Mouse (Mus musculus): ENCODE data around the gene Piezo1.
"Not testable (repeated sequence)": the region's sequence is repeated elsewhere in the genome, so short reads cannot be mapped to it uniquely, and the experiment has no call there.

Gene Piezo1

GRCm38 (mm10) chr8:122551265-122552051, at the start of gene Piezo1:
Gene Piezo1, minus strand, starts transcription at chr8:122551329.
- peak; percentile 97 for DNase-seq (ENCODE audit: low read depth)

- no peak for DNase-seq (ENCODE audit: low read depth)
Observed at GRCm38 (mm10) chr8:122600666-122601065, 49.5 kb upstream of the Piezo1 start.

GRCm38 (mm10) chr8:122596031-122596430, 44.9 kb upstream of the Piezo1 start:
- no peak for DNase-seq (ENCODE audit: low read depth)

- DNase-seq (ENCODE audit: low read depth), result no peak
Observed at GRCm38 (mm10) chr8:122593783-122594507, 42.8 kb upstream of the Piezo1 start.

- DNase-seq (ENCODE audit: low read depth), result no peak
Observed at GRCm38 (mm10) chr8:122593240-122593639, 42.1 kb upstream of the Piezo1 start.

- DNase-seq (ENCODE audit: low read depth), result no peak
Observed at GRCm38 (mm10) chr8:122586749-122587148, 35.6 kb upstream of the Piezo1 start.

DNA sequence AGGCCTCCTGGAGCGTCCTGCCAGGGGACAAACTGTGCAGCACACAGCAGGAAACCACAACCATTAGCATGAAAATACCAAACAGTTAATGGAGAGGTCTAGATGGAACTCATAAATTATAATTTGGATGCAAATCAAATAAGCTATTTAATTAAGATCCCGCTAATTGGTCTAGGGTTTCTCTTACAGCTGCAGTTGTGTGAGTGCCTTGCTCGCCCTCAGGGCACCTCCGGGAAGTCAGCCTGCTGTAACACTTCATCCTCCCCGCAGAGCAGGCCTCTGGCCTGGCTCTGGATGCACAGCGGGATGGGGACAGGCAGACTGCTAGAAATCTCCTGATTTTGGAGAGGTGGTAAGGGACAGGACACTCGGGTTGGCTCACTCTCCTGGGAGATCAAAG, 35.0 kb upstream of the Piezo1 start:
- DNase-seq (ENCODE audit: low read depth), result no peak

- no peak for DNase-seq (ENCODE audit: low read depth)
Observed at GRCm38 (mm10) chr8:122585411-122585891, 34.3 kb upstream of the Piezo1 start.

GRCm38 (mm10) chr8:122584981-122585380, 33.9 kb upstream of the Piezo1 start:
- no peak for DNase-seq (ENCODE audit: low read depth)

- no peak for DNase-seq (ENCODE audit: low read depth)
Observed at GRCm38 (mm10) chr8:122580926-122581325, 29.8 kb upstream of the Piezo1 start.

GRCm38 (mm10) chr8:122579196-122579595, 28.1 kb upstream of the Piezo1 start:
- DNase-seq (ENCODE audit: low read depth), result no peak

GRCm38 (mm10) chr8:122577116-122577515, 26.0 kb upstream of the Piezo1 start:
- DNase-seq (ENCODE audit: low read depth), result no peak

GRCm38 (mm10) chr8:122576648-122577022, 25.5 kb upstream of the Piezo1 start, which contains the start of gene Aprt:
Gene Aprt, minus strand, starts transcription at chr8:122576909.
- peak; percentile 97 for DNase-seq (ENCODE audit: low read depth)

- DNase-seq (ENCODE audit: low read depth), result no peak
Observed at GRCm38 (mm10) chr8:122575735-122576647, 24.9 kb upstream of the Piezo1 start.

DNA sequence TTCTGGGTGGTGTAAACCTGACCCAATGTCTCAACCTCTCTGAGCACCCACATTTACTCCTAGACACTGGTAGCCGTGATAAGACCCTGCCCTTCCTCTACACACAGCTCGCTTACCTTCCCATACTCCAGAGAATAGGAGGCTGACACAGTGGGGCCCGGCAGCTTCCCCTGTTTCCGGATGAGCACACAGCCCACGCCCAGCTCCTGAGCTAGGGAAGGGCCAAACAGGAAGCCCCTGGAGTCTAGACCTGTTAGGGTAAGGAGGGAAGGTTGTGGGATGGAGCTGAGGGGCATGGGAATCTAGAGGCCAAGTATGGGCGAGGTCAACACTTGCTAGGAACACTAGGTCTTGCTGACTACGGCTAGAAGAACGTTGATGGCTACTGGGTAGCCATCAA, 24.2 kb upstream of the Piezo1 start:
- DNase-seq (ENCODE audit: low read depth), result no peak

DNA sequence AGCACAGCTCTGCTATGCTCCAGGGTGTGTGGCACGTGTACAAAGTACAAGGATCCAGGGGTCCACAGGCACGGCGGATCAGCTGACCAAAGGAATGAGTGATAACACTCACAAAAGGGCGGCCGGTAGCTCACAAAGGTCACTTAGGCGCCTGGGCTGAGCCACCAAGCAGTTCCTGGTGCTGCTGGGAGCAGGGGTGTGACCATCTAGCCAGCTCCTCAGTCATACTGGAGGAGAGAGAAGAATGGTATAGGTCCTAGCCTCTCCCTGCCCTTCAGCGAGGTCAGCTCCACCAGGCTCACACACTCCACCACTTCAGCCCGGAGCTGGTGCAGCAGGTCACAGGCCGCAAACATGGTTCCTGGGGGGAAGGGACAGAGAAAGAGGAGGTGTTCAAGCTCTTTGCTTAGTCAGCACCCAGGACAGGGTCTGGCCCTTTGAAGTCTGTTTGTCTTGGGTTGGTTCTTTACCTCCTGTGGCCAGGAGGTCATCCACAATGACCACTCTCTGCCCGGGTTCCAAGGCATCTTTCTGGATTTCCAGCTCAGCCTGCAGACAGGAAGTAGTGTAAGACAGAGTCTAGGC, 23.6 kb upstream of the Piezo1 start:
- peak; percentile 45 for DNase-seq (ENCODE audit: low read depth)

- DNase-seq (ENCODE audit: low read depth), result no peak
Observed at GRCm38 (mm10) chr8:122574264-122574663, 23.1 kb upstream of the Piezo1 start.

DNA sequence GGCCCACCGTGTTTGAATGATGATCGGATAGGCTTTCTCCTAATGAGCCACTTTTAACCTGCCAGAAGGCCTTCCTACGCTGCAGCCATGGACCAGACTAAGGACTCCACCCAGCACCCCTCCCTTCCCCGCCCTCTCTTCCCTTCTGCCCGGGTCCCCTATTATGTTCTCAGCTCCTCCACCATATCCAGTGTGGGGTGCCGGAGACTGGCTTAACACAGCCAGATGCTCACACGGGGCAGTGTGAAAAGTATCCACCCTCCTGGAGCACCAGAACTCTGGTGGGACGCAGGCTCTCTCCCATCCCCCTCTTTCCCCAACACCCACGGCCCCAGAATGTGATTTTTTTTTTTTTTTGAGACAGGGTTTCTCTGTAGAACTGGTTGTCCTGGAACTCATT, 22.4 kb upstream of the Piezo1 start:
- no peak for DNase-seq (ENCODE audit: low read depth)

DNA sequence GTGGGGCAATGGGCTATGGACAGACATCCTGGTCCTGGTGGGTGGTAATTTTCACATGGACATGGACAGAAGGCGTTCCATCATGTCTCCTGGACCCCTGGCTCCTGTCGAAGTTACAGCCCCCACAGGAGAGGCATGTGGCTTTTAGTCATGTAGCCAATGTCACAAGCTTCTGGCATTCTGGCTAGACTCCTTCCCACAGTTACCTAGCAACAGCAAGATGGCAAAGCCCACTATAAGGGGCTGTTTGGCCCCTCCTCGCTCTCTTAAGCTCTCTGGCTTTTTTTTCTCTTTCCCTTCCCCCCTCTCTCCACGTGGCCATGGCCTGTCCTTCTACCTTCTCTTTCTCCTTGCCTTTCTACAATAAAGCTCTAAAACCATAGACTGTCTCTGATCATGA, 22.0 kb upstream of the Piezo1 start:
- DNase-seq (ENCODE audit: low read depth), result not testable (repeated sequence)

- no peak for DNase-seq (ENCODE audit: low read depth)
Observed at GRCm38 (mm10) chr8:122572751-122573150, 21.6 kb upstream of the Piezo1 start.

- DNase-seq (ENCODE audit: low read depth), result no peak
Observed at GRCm38 (mm10) chr8:122571750-122572267, 20.7 kb upstream of the Piezo1 start.
